Mouse (Mus musculus): Measurements from ENCODE around the gene Abca12. TPM values are rescaled to one million over a fixed set of nuclear protein-coding genes. Genes with fewer than 3 reads are reported as not detected.

The Abca12 gene
- polyA plus RNA-seq, 1 experiment from 2014 or later = not detected

GRCm38 (mm10) chr1:71393489-71393888 lies 21.2 kb downstream of the Abca12 start:
- ATAC-seq (ENCODE audit: low read depth) (no peak), DNase-seq (no peak)
- Histone ChIP-seq H3K4me2 (no peak overlapping the region), H3K4me1 (replicated peaks) (no peaks in the 10 kb centered on the region), H3K27me3 (no peaks in the 10 kb centered on the region), H3K9ac (no peak overlapping the region), H3K4me3 (replicated peaks) (no peak overlapping the region), H3K36me3 (no peaks in the 10 kb centered on the region), H3K27ac (no peak overlapping the region), H3K9me3 (replicated peaks) (no peaks in the 10 kb centered on the region)
- WGBS (ENCODE audit: insufficient replicate concordance) = 73% methylated on average over 8 of the region's 8 CpGs

GRCm38 (mm10) chr1:71392463-71392862 lies 22.2 kb downstream of the Abca12 start:
- H3K27ac ChIP-seq = no peak overlapping the region
- no peaks in the 10 kb centered on the region for H3K36me3 ChIP-seq
- no peak overlapping the region for H3K4me3 ChIP-seq (replicated peaks)
- no peaks in the 10 kb centered on the region for H3K4me1 ChIP-seq (replicated peaks)
- DNase-seq (no peak), ATAC-seq (ENCODE audit: low read depth) (no peak)
- H3K4me2 ChIP-seq = no peak overlapping the region
- no peaks in the 10 kb centered on the region for H3K9me3 ChIP-seq (replicated peaks)
- H3K9ac ChIP-seq = no peak overlapping the region
- 77% methylated on average over 2 of the region's 2 CpGs for WGBS (ENCODE audit: insufficient replicate concordance)
- no peaks in the 10 kb centered on the region for H3K27me3 ChIP-seq

- Histone ChIP-seq H3K4me3 (replicated peaks) (no peak overlapping the region), H3K9ac (no peak overlapping the region), H3K27me3 (no peaks in the 10 kb centered on the region), H3K4me1 (replicated peaks) (no peaks in the 10 kb centered on the region), H3K9me3 (replicated peaks) (no peaks in the 10 kb centered on the region), H3K4me2 (no peak overlapping the region), H3K27ac (no peak overlapping the region), H3K36me3 (no peaks in the 10 kb centered on the region)
- WGBS (ENCODE audit: insufficient replicate concordance) = 73% methylated on average over 8 of the region's 8 CpGs
- ATAC-seq (ENCODE audit: low read depth) (no peak), DNase-seq (no peak)
Measured at GRCm38 (mm10) chr1:71386593-71386992, 28.1 kb downstream of the Abca12 start.

GRCm38 (mm10) chr1:71384098-71384497 lies 30.6 kb downstream of the Abca12 start:
- Histone ChIP-seq H3K27me3 (no peaks in the 10 kb centered on the region), H3K4me2 (no peak overlapping the region), H3K4me3 (replicated peaks) (no peak overlapping the region), H3K36me3 (no peaks in the 10 kb centered on the region), H3K9me3 (replicated peaks) (no peaks in the 10 kb centered on the region), H3K4me1 (replicated peaks) (no peaks in the 10 kb centered on the region), H3K27ac (no peak overlapping the region), H3K9ac (no peak overlapping the region)
- DNase-seq (no peak), ATAC-seq (ENCODE audit: low read depth) (no peak)
- 72% methylated on average over 1 of the region's 1 CpGs for WGBS (ENCODE audit: insufficient replicate concordance)

- no peak for DNase-seq
- no peak overlapping the region for H3K4me2 ChIP-seq
- no peak for ATAC-seq (ENCODE audit: low read depth)
- H3K4me1 ChIP-seq (replicated peaks) = no peaks in the 10 kb centered on the region
- H3K36me3 ChIP-seq = no peaks in the 10 kb centered on the region
- H3K27me3 ChIP-seq = no peaks in the 10 kb centered on the region
- no peaks in the 10 kb centered on the region for H3K9me3 ChIP-seq (replicated peaks)
- no peak overlapping the region for H3K9ac ChIP-seq
- H3K27ac ChIP-seq = no peak overlapping the region
- WGBS (ENCODE audit: insufficient replicate concordance) = 69% methylated on average over 5 of the region's 5 CpGs
- no peak overlapping the region for H3K4me3 ChIP-seq (replicated peaks)
Measured at GRCm38 (mm10) chr1:71373090-71373489, 41.6 kb downstream of the Abca12 start.

GRCm38 (mm10) chr1:71370266-71370665 lies 44.4 kb downstream of the Abca12 start:
- Histone ChIP-seq H3K9me3 (replicated peaks) (no peaks in the 10 kb centered on the region), H3K36me3 (no peaks in the 10 kb centered on the region), H3K27me3 (no peaks in the 10 kb centered on the region), H3K4me1 (replicated peaks) (no peaks in the 10 kb centered on the region), H3K4me2 (no peak overlapping the region), H3K4me3 (replicated peaks) (no peak overlapping the region), H3K27ac (no peak overlapping the region), H3K9ac (no peak overlapping the region)
- DNase-seq (no peak), ATAC-seq (ENCODE audit: low read depth) (no peak)

- no peaks in the 10 kb centered on the region for H3K9me3 ChIP-seq (replicated peaks)
- no peaks in the 10 kb centered on the region for H3K36me3 ChIP-seq
- WGBS (ENCODE audit: insufficient replicate concordance) = 63% methylated on average over 1 of the region's 1 CpGs
- no peak for ATAC-seq (ENCODE audit: low read depth)
- H3K4me3 ChIP-seq (replicated peaks) = no peak overlapping the region
- H3K4me2 ChIP-seq = no peak overlapping the region
- no peak overlapping the region for H3K27ac ChIP-seq
- H3K4me1 ChIP-seq (replicated peaks) = no peaks in the 10 kb centered on the region
- H3K9ac ChIP-seq = no peak overlapping the region
- DNase-seq = no peak
- H3K27me3 ChIP-seq = no peaks in the 10 kb centered on the region
Measured at GRCm38 (mm10) chr1:71367770-71368169, 46.9 kb downstream of the Abca12 start.

GRCm38 (mm10) chr1:71342861-71343554 lies 71.7 kb downstream of the Abca12 start:
- Histone ChIP-seq H3K4me3 (replicated peaks) (no peak overlapping the region), H3K4me2 (no peak overlapping the region), H3K9me3 (replicated peaks) (no peaks in the 10 kb centered on the region), H3K27me3 (no peaks in the 10 kb centered on the region), H3K27ac (no peak overlapping the region), H3K4me1 (replicated peaks) (no peaks in the 10 kb centered on the region), H3K36me3 (no peaks in the 10 kb centered on the region), H3K9ac (no peak overlapping the region)
- 58% methylated on average over 3 of the region's 3 CpGs for WGBS (ENCODE audit: insufficient replicate concordance)
- DNase-seq = no peak
- no peak for ATAC-seq (ENCODE audit: low read depth)

- no peaks in the 10 kb centered on the region for H3K9me3 ChIP-seq (replicated peaks)
- DNase-seq (no peak), ATAC-seq (ENCODE audit: low read depth) (no peak)
- H3K4me2 ChIP-seq = no peak overlapping the region
- H3K27me3 ChIP-seq = no peaks in the 10 kb centered on the region
- H3K4me1 ChIP-seq (replicated peaks) = no peaks in the 10 kb centered on the region
- 72% methylated on average over 4 of the region's 4 CpGs for WGBS (ENCODE audit: insufficient replicate concordance)
- no peak overlapping the region for H3K9ac ChIP-seq
- no peaks in the 10 kb centered on the region for H3K36me3 ChIP-seq
- no peak overlapping the region for H3K27ac ChIP-seq
- H3K4me3 ChIP-seq (replicated peaks) = no peak overlapping the region
Measured at GRCm38 (mm10) chr1:71342261-71342594, 72.5 kb downstream of the Abca12 start.

GRCm38 (mm10) chr1:71341370-71342260 lies 73.1 kb downstream of the Abca12 start:
- Histone ChIP-seq H3K4me1 (replicated peaks) (no peaks in the 10 kb centered on the region), H3K9me3 (replicated peaks) (no peaks in the 10 kb centered on the region), H3K27me3 (no peaks in the 10 kb centered on the region), H3K36me3 (no peaks in the 10 kb centered on the region), H3K4me2 (no peak overlapping the region), H3K27ac (no peak overlapping the region), H3K9ac (no peak overlapping the region), H3K4me3 (replicated peaks) (no peak overlapping the region)
- DNase-seq (no peak), ATAC-seq (ENCODE audit: low read depth) (no peak)
- 60% methylated on average over 7 of the region's 7 CpGs for WGBS (ENCODE audit: insufficient replicate concordance)

- Histone ChIP-seq H3K9ac (no peak overlapping the region), H3K9me3 (replicated peaks) (no peaks in the 10 kb centered on the region), H3K4me2 (no peak overlapping the region), H3K4me3 (replicated peaks) (no peak overlapping the region), H3K36me3 (no peaks in the 10 kb centered on the region), H3K4me1 (replicated peaks) (no peaks in the 10 kb centered on the region), H3K27ac (no peak overlapping the region), H3K27me3 (no peaks in the 10 kb centered on the region)
- DNase-seq (no peak), ATAC-seq (ENCODE audit: low read depth) (no peak)
- WGBS (ENCODE audit: insufficient replicate concordance) = 61% methylated on average over 4 of the region's 4 CpGs
Measured at GRCm38 (mm10) chr1:71338548-71339340, 76.0 kb downstream of the Abca12 start.

All from liver, embryonic 13.5 days (tissue).